Mouse (Mus musculus) fibroblast of lung, adult 2 months (primary cell): ENCODE data around the gene Ambp.

Source experiments
- DNase-seq: peaks from one replicate; pipeline ENCODE4 v3.0.0-alpha.2; 2011; ENCODE audit warnings: low read depth

The Ambp gene

GRCm38 (mm10) chr4:63154699-63155098 is at the start of gene Ambp:
Ambp (minus strand) TSS chr4:63154799.
- DNase-seq = no peak

GRCm38 (mm10) chr4:63203874-63204273 is 49.3 kb upstream of the Ambp start:
- DNase-seq = no peak

GRCm38 (mm10) chr4:63199366-63199765 is 44.8 kb upstream of the Ambp start:
- no peak for DNase-seq

- no peak for DNase-seq
Measured at GRCm38 (mm10) chr4:63194366-63194765, 39.8 kb upstream of the Ambp start.

GRCm38 (mm10) chr4:63191641-63192040 is 37.0 kb upstream of the Ambp start:
- no peak for DNase-seq

- DNase-seq = peak; percentile 86
Measured at GRCm38 (mm10) chr4:63186281-63186870, 31.8 kb upstream of the Ambp start.

- DNase-seq = no peak
Measured at GRCm38 (mm10) chr4:63181556-63181955, 27.0 kb upstream of the Ambp start.

GRCm38 (mm10) chr4:63171969-63172685 is 17.5 kb upstream of the Ambp start, which contains the start of gene Kif12:
Kif12 (minus strand) TSS chr4:63172131.
- DNase-seq = no peak

- no peak for DNase-seq
Measured at GRCm38 (mm10) chr4:63171122-63171521, 16.5 kb upstream of the Ambp start.

- no peak for DNase-seq
Measured at GRCm38 (mm10) chr4:63170061-63170460, 15.5 kb upstream of the Ambp start.

GRCm38 (mm10) chr4:63166323-63166722 is 11.7 kb upstream of the Ambp start:
- no peak for DNase-seq

- DNase-seq = no peak
Measured at GRCm38 (mm10) chr4:63165636-63166035, 11.0 kb upstream of the Ambp start.

GRCm38 (mm10) chr4:63158961-63159592 is 4.5 kb upstream of the Ambp start:
- peak; percentile 41 for DNase-seq

- DNase-seq = no peak
Measured at GRCm38 (mm10) chr4:63158192-63158591, 3.6 kb upstream of the Ambp start.

- no peak for DNase-seq
Measured at GRCm38 (mm10) chr4:63156726-63157634, 2.4 kb upstream of the Ambp start.

GRCm38 (mm10) chr4:63155596-63155995 is 997 bp upstream of the Ambp start:
- DNase-seq = peak; percentile 56

GRCm38 (mm10) chr4:63154028-63154427 is 571 bp downstream of the Ambp start:
- no peak for DNase-seq

- no peak for DNase-seq
Measured at GRCm38 (mm10) chr4:63151127-63151526, 3.5 kb downstream of the Ambp start.

- no peak for DNase-seq
Measured at GRCm38 (mm10) chr4:63147268-63147667, 7.3 kb downstream of the Ambp start.

- no peak for DNase-seq
Measured at GRCm38 (mm10) chr4:63129891-63130624, 24.5 kb downstream of the Ambp start.

- no peak for DNase-seq
Measured at GRCm38 (mm10) chr4:63124861-63125466, 29.6 kb downstream of the Ambp start.
